Mouse (Mus musculus): ENCODE measurements around the gene Scai.
A peak's percentile ranks its signal among the peaks of the same experiment; 100 is the strongest.
"Not testable (repeated sequence)": the region's sequence is repeated elsewhere in the genome, so short reads cannot be mapped to it uniquely, and the experiment has no call there.

Scai gene

GRCm38 (mm10) chr2:39129526-39130326 lies 60.8 kb downstream of the Scai start:
- no peak for DNase-seq (ENCODE audit: low spot score in 2 of 2)

GRCm38 (mm10) chr2:39124167-39124566 lies 66.4 kb downstream of the Scai start:
- DNase-seq (ENCODE audit: low spot score in 2 of 2): no peak

GRCm38 (mm10) chr2:39121137-39121536 lies 69.4 kb downstream of the Scai start:
- no peak for DNase-seq (ENCODE audit: low spot score in 2 of 2)

- DNase-seq (ENCODE audit: low spot score in 2 of 2): no peak
Observed at GRCm38 (mm10) chr2:39116583-39116982, 74.0 kb downstream of the Scai start.

- no peak for DNase-seq (ENCODE audit: low spot score in 2 of 2)
Observed at GRCm38 (mm10) chr2:39114093-39114492, 76.4 kb downstream of the Scai start.

GRCm38 (mm10) chr2:39110514-39110913 lies 80.0 kb downstream of the Scai start:
- DNase-seq (ENCODE audit: low spot score in 2 of 2): no peak

GRCm38 (mm10) chr2:39109712-39110111 lies 80.8 kb downstream of the Scai start:
- DNase-seq (ENCODE audit: low spot score in 2 of 2): not testable (repeated sequence)

GRCm38 (mm10) chr2:39099951-39100350 lies 90.6 kb downstream of the Scai start:
- not testable (repeated sequence) for DNase-seq (ENCODE audit: low spot score in 2 of 2)

GRCm38 (mm10) chr2:39097993-39098392 lies 92.5 kb downstream of the Scai start:
- peak in 1 of 2 experiments; percentile 15 for DNase-seq (ENCODE audit: low spot score in 2 of 2)

- DNase-seq (ENCODE audit: low spot score in 2 of 2): no peak
Observed at GRCm38 (mm10) chr2:39091966-39092365, 98.6 kb downstream of the Scai start.

- DNase-seq (ENCODE audit: low spot score in 2 of 2): no peak
Observed at GRCm38 (mm10) chr2:39082706-39083105, 107.8 kb downstream of the Scai start.

- no peak for DNase-seq (ENCODE audit: low spot score in 2 of 2)
Observed at GRCm38 (mm10) chr2:39070666-39071065, 119.9 kb downstream of the Scai start.

- no peak for DNase-seq (ENCODE audit: low spot score in 2 of 2)
Observed at GRCm38 (mm10) chr2:39069096-39069495, 121.4 kb downstream of the Scai start.

GRCm38 (mm10) chr2:39065400-39065987 lies 125.0 kb downstream of the Scai start, which contains the start of gene Golga1:
Golga1 (minus strand) TSS chr2:39065541.
- peak; percentile 82 to 89 for DNase-seq (ENCODE audit: low spot score in 2 of 2)

- DNase-seq (ENCODE audit: low spot score in 2 of 2): no peak
Observed at GRCm38 (mm10) chr2:39064687-39065399, 125.7 kb downstream of the Scai start.

- no peak for DNase-seq (ENCODE audit: low spot score in 2 of 2)
Observed at GRCm38 (mm10) chr2:39048515-39048914, 142.0 kb downstream of the Scai start.

- DNase-seq (ENCODE audit: low spot score in 2 of 2): no peak
Observed at GRCm38 (mm10) chr2:39040215-39040614, 150.3 kb downstream of the Scai start.

- no peak for DNase-seq (ENCODE audit: low spot score in 2 of 2)
Observed at GRCm38 (mm10) chr2:39031611-39032010, 158.9 kb downstream of the Scai start.

GRCm38 (mm10) chr2:39020004-39020403 lies 170.5 kb downstream of the Scai start:
- DNase-seq (ENCODE audit: low spot score in 2 of 2): no peak

GRCm38 (mm10) chr2:39016581-39016980 lies 174.0 kb downstream of the Scai start:
- DNase-seq (ENCODE audit: low spot score in 2 of 2): no peak
